Mouse (Mus musculus): Measurements from ENCODE around the gene Tnk1. TPM values are rescaled to one million over a fixed set of nuclear protein-coding genes. Genes with fewer than 3 reads are reported as not detected.

Tnk1 gene
- total RNA-seq, 1 experiment: 3.4 TPM

DNA sequence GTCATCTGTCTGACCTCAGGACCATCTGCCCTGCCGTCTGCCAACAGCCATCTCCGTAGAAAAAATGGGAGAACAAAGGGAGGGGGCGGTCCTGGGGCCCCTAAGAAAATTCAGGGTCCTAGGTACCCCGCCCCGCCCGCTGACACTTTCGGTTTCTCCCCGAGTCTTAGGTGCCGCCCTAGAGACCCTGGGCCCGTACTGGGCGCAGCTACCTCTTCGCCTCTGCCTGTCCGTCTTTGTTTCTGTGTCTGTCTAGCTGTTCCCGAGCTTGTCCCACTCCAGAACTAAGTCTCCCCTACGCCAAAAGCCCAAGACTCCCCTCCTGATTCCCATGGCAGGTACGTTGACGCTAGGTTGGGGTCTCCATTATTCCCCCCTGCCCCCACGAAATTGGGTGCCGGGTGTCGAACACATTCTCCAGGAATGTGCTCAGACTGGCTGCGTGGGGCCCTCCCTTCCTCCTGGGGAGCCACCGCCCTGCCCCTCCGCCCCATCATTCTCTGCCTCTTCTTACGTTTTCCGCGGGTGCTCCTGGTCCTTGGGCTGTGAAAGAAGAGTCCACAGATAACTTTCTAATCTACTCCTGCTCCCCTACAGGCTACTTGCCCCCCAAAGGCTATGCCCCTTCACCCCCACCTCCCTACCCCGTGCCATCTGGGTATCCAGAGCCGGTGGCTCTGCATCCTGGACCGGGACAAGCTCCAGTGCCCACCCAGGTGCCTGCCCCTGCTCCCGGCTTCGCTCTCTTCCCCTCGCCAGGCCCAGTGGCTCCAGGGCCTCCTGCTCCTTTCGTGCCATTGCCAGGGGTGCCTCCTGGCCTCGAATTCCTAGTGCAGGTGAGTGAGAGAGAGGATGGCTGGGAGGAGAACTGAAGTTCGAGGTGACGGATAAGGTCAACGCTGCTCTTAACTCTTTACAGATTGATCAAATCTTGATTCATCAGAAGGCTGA lies 11.5 kb downstream of the Tnk1 start:
- H3K36me3 ChIP-seq (ENCODE audit: control insufficient read depth, insufficient read depth, low read length, poor library complexity, severe bottlenecking): peaks cover 10% of the 10 kb centered on the region; the same call in 1 of the 2 replicates
- no peak for DNase-seq (ENCODE audit: low read depth, low spot score)
- peak overlapping the region; percentile 64 for H3K9ac ChIP-seq (ENCODE audit: insufficient read depth, low read depth, low read length, poor library complexity, severe bottlenecking)
- H3K27ac ChIP-seq (ENCODE audit: insufficient read depth, low read depth, low read length, poor library complexity, severe bottlenecking): no peak overlapping the region
- in situ Hi-C loops (cut with MboI; ENCODE audit: low sequenced_read_pairs in 2 of 2, unreplicated experiment in 2 of 2): no loop called here
- no peak for TF ChIP-seq MAFK (IDR thresholded peaks at IDR 0.05; ENCODE audit: insufficient read depth, low read depth, low read length)
- TF ChIP-seq ZNF384 (IDR thresholded peaks at IDR 0.05; ENCODE audit: low read depth, low read length): 0 out of 2 replicates have a peak, but pooled peaks have one; percentile 12
- H3K4me1 ChIP-seq (ENCODE audit: control insufficient read depth in 2 of 2, insufficient read depth in 2 of 2, low read length in 2 of 2, poor library complexity in 1 of 2): peaks cover 0 to 6% of the 10 kb centered on the region in 2 experiments; a peak in 2 of 4 replicates
- peak overlapping the region; percentile 74 to 86 for H3K4me3 ChIP-seq (ENCODE audit: insufficient read depth in 1 of 2, low read depth in 1 of 2, low read length in 2 of 2, poor library complexity in 1 of 2, severe bottlenecking in 1 of 2)
- no peaks in the 10 kb centered on the region for H3K9me3 ChIP-seq (ENCODE audit: control insufficient read depth, insufficient read depth, low read depth, low read length)

DNA sequence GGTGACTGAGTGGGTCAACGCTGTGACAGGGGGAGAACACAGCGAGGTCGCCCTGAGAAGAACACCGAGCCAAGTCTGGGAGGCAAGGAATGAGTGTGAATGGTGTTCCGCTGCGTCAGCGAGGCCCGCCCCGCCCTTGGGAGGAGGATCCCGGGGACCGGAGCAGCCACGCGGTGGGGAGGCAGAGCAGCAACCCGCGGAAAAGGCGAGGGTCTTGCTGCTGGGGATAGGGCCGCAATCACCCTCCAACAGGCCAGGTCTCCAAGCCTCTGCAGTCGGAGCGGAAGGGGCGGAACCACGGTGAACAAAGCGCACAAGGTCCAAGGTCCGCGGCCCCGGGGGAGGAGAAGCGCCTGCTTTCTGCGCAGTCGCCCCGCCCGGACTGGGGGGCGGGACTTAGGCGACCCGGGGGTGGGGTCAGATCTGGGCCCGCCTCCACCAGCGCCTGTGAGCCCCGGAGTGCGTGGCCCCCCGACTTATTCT lies 12.3 kb downstream of the Tnk1 start, which contains the start of gene Plscr3:
Gene Plscr3 (plus strand): TSS at position 179 of the 483 bp plus-strand sequence.
- Histone ChIP-seq H3K27ac (ENCODE audit: insufficient read depth, low read depth, low read length, poor library complexity, severe bottlenecking) (peak within 1 kb of the TSS; percentile 54), H3K4me3 (ENCODE audit: insufficient read depth in 1 of 2, low read depth in 1 of 2, low read length in 2 of 2, poor library complexity in 1 of 2, severe bottlenecking in 1 of 2) (peak within 1 kb of the TSS; percentile 74 to 86), H3K36me3 (ENCODE audit: control insufficient read depth, insufficient read depth, low read length, poor library complexity, severe bottlenecking) (peaks cover 7% of the 10 kb centered on the region; the same call in 1 of the 2 replicates), H3K9ac (ENCODE audit: insufficient read depth, low read depth, low read length, poor library complexity, severe bottlenecking) (peak within 1 kb of the TSS; percentile 82), H3K4me1 (ENCODE audit: control insufficient read depth in 2 of 2, insufficient read depth in 2 of 2, low read length in 2 of 2, poor library complexity in 1 of 2) (peaks cover 0 to 6% of the 10 kb centered on the region in 2 experiments; a peak in 2 of 4 replicates), H3K9me3 (ENCODE audit: control insufficient read depth, insufficient read depth, low read depth, low read length) (no peaks in the 10 kb centered on the region)
- TF ChIP-seq HCFC1 (IDR thresholded peaks at IDR 0.05; ENCODE audit: borderline replicate concordance, insufficient read depth, low read length): 0 out of 2 replicates have a peak, but pooled peaks have one; percentile 11
- TF ChIP-seq MAFK (IDR thresholded peaks at IDR 0.05; ENCODE audit: insufficient read depth, low read depth, low read length): peak; percentile 57; the same call in 1 of the 2 replicates
- no peak for TF ChIP-seq CHD2 (IDR thresholded peaks at IDR 0.05; ENCODE audit: low read depth, low read length)
- peak; percentile 86 for DNase-seq (ENCODE audit: low read depth, low spot score)
- in situ Hi-C loops (cut with MboI; ENCODE audit: low sequenced_read_pairs in 2 of 2, unreplicated experiment in 2 of 2): no loop called here

- Histone ChIP-seq H3K27ac (ENCODE audit: insufficient read depth, low read depth, low read length, poor library complexity, severe bottlenecking) (peak overlapping the region; percentile 19), H3K4me1 (ENCODE audit: control insufficient read depth in 2 of 2, insufficient read depth in 2 of 2, low read length in 2 of 2, poor library complexity in 1 of 2) (peaks cover 0 to 1% of the 10 kb centered on the region in 2 experiments; a peak in 1 of 4 replicates), H3K9ac (ENCODE audit: insufficient read depth, low read depth, low read length, poor library complexity, severe bottlenecking) (peak overlapping the region; percentile 77), H3K36me3 (ENCODE audit: control insufficient read depth, insufficient read depth, low read length, poor library complexity, severe bottlenecking) (no peaks in the 10 kb centered on the region), H3K9me3 (ENCODE audit: control insufficient read depth, insufficient read depth, low read depth, low read length) (no peaks in the 10 kb centered on the region), H3K4me3 (ENCODE audit: insufficient read depth in 1 of 2, low read depth in 1 of 2, low read length in 2 of 2, poor library complexity in 1 of 2, severe bottlenecking in 1 of 2) (peak overlapping the region; percentile 71 to 100)
- DNase-seq (ENCODE audit: low read depth, low spot score): no peak
- no peak for TF ChIP-seq CHD2 (IDR thresholded peaks at IDR 0.05; ENCODE audit: low read depth, low read length)
- TF ChIP-seq ZC3H11A (IDR thresholded peaks at IDR 0.05; ENCODE audit: borderline replicate concordance, low read depth, low read length): no peak
- no peak for TF ChIP-seq HCFC1 (IDR thresholded peaks at IDR 0.05; ENCODE audit: borderline replicate concordance, insufficient read depth, low read length)
- TF ChIP-seq ZNF384 (IDR thresholded peaks at IDR 0.05; ENCODE audit: low read depth, low read length): no peak
- no peak for TF ChIP-seq MAFK (IDR thresholded peaks at IDR 0.05; ENCODE audit: insufficient read depth, low read depth, low read length)
- in situ Hi-C loops (cut with MboI; ENCODE audit: low sequenced_read_pairs in 2 of 2, unreplicated experiment in 2 of 2): no loop called here
Measured at GRCm38 (mm10) chr11:69838714-69839104, 19.8 kb downstream of the Tnk1 start.

GRCm38 (mm10) chr11:69837952-69838713 lies 20.4 kb downstream of the Tnk1 start, which contains the start of gene Tmem256:
Gene Tmem256, plus strand, starts transcription at chr11:69838514.
- Histone ChIP-seq H3K4me3 (ENCODE audit: insufficient read depth in 1 of 2, low read depth in 1 of 2, low read length in 2 of 2, poor library complexity in 1 of 2, severe bottlenecking in 1 of 2) (peak within 1 kb of the TSS; percentile 85 to 100), H3K9me3 (ENCODE audit: control insufficient read depth, insufficient read depth, low read depth, low read length) (no peaks in the 10 kb centered on the region), H3K9ac (ENCODE audit: insufficient read depth, low read depth, low read length, poor library complexity, severe bottlenecking) (peak within 1 kb of the TSS; percentile 77), H3K4me1 (ENCODE audit: control insufficient read depth in 2 of 2, insufficient read depth in 2 of 2, low read length in 2 of 2, poor library complexity in 1 of 2) (peaks cover 0 to 1% of the 10 kb centered on the region in 2 experiments; a peak in 1 of 4 replicates), H3K27ac (ENCODE audit: insufficient read depth, low read depth, low read length, poor library complexity, severe bottlenecking) (peak within 1 kb of the TSS; percentile 19), H3K36me3 (ENCODE audit: control insufficient read depth, insufficient read depth, low read length, poor library complexity, severe bottlenecking) (no peaks in the 10 kb centered on the region)
- in situ Hi-C loops (cut with MboI; ENCODE audit: low sequenced_read_pairs in 2 of 2, unreplicated experiment in 2 of 2): no loop called here
- DNase-seq (ENCODE audit: low read depth, low spot score): peak; percentile 99
- no peak for TF ChIP-seq HCFC1 (IDR thresholded peaks at IDR 0.05; ENCODE audit: borderline replicate concordance, insufficient read depth, low read length)
- TF ChIP-seq ZC3H11A (IDR thresholded peaks at IDR 0.05; ENCODE audit: borderline replicate concordance, low read depth, low read length): no peak
- TF ChIP-seq MAFK (IDR thresholded peaks at IDR 0.05; ENCODE audit: insufficient read depth, low read depth, low read length): 0 out of 2 replicates have a peak, but pooled peaks have one; percentile 37
- no peak for TF ChIP-seq ZNF384 (IDR thresholded peaks at IDR 0.05; ENCODE audit: low read depth, low read length)
- peak; percentile 85 for TF ChIP-seq CHD2 (IDR thresholded peaks at IDR 0.05; ENCODE audit: low read depth, low read length)
